ENCODE assay signal across 11 mouse cellular contexts in the genomic region with DNA sequence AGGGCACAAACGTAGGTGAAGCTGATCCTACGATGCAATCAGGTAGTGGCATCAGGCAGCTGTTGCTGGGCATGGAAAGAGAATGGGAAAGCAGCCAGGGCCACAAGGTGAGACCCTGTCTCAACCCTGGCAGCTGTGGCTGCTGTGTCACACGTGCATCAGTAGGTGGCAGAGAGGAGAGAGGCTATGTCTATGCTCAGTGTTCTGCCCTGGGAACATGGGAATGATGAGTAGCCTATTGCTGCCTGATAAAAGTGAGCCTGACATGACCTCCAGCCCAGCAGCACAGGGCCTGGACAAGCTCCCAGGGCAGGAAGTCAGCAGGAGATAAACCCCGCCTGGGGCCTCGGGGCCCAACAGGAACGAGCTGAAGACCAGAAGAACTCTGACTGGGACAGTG. TPM values are rescaled to one million over a fixed set of nuclear protein-coding genes. Genes with fewer than 3 reads are reported as not detected.
DNase-seq lines count a peak whose midpoint lies in the region; ATAC-seq lines count a peak whose summit lies in the region.
"Had no signal": no experiment of that assay in that cellular context is flagged by ENCODE, and none has a peak within 500 bp of the region (broad histone marks: within the 10 kb centered on the region; RNA-seq: fewer than 3 reads in every experiment).

No protein-coding gene starts in this region.

- H3K36me3 ChIP-seq in midbrain, embryonic 11.5 days (ENCODE audit: control insufficient read depth, insufficient read depth, low read length): no peaks in the 10 kb centered on the region
- H3K36me3 ChIP-seq in midbrain, embryonic 16.5 days (ENCODE audit: control insufficient read depth, insufficient read depth, low read length): no peaks in the 10 kb centered on the region
- H3K36me3 ChIP-seq: midbrain, embryonic 15.5 days had no signal

- ATAC-seq in midbrain, embryonic 11.5 days (ENCODE audit: low FRiP score): no peak
- ATAC-seq in midbrain, embryonic 16.5 days: no peak
- no peak for ATAC-seq in activated CD4-positive, CD25-positive, alpha-beta regulatory T cell, adult 4 months
- ATAC-seq: midbrain, embryonic 15.5 days had no signal

- no peaks in the 10 kb centered on the region for H3K9me3 ChIP-seq in midbrain, embryonic 11.5 days (ENCODE audit: control insufficient read depth, low read length)
- H3K9me3 ChIP-seq in midbrain, embryonic 16.5 days (replicated peaks; ENCODE audit: control insufficient read depth, low read length, poor library complexity, severe bottlenecking): no peaks in the 10 kb centered on the region
- H3K9me3 ChIP-seq: midbrain, embryonic 15.5 days had no signal

- H3K9ac ChIP-seq in midbrain, embryonic 11.5 days (ENCODE audit: low read length): no peak overlapping the region
- H3K9ac ChIP-seq in midbrain, embryonic 16.5 days (ENCODE audit: low read depth, low read length): no peak overlapping the region
- H3K9ac ChIP-seq: midbrain, embryonic 15.5 days had no signal

- WGBS in midbrain, embryonic 11.5 days: 66% methylated on average over 6 of the region's 6 CpGs
- WGBS in midbrain, embryonic 16.5 days: 76% methylated on average over 6 of the region's 6 CpGs

- no peak overlapping the region for H3K4me2 ChIP-seq in midbrain, embryonic 11.5 days
- no peak overlapping the region for H3K4me2 ChIP-seq in midbrain, embryonic 16.5 days (ENCODE audit: low read length)
- H3K4me2 ChIP-seq: midbrain, embryonic 15.5 days had no signal

- intact Hi-C loops in heart, postnatal 36 days (cut with DNase I): loop anchor here (5.0 kb wide), 1 partner anchor 47 kb away; no protein-coding TSS in a partner anchor

- peak; percentile 36 for DNase-seq in adrenal gland, postnatal 14 days
- no peak for DNase-seq in adrenal gland, adult 18-20 months (ENCODE audit: low spot score in 2 of 2)
- DNase-seq in midbrain, embryonic 11.5 days (ENCODE audit: low spot score, missing footprints): peak; percentile 2
- DNase-seq in heart, postnatal 36 days: peak; percentile 12 to 42
- DNase-seq in testis, postnatal 14 days (ENCODE audit: low spot score): peak; percentile 20
- no peak for DNase-seq in lung, postnatal 36 days
- DNase-seq: kidney, adult 11 months; thymus, postnatal 14 days had no signal

- H3K4me3 ChIP-seq in midbrain, embryonic 11.5 days (ENCODE audit: low read depth, low read length): no peak overlapping the region
- no peak overlapping the region for H3K4me3 ChIP-seq in midbrain, embryonic 16.5 days (ENCODE audit: low read depth, low read length)
- H3K4me3 ChIP-seq: midbrain, embryonic 15.5 days had no signal

- no peaks in the 10 kb centered on the region for H3K4me1 ChIP-seq in midbrain, embryonic 11.5 days (ENCODE audit: control insufficient read depth, insufficient read depth, low read length)
- H3K4me1 ChIP-seq in midbrain, embryonic 16.5 days (ENCODE audit: control insufficient read depth, insufficient read depth, low read length): peaks cover 12% of the 10 kb centered on the region

- H3K27ac ChIP-seq in midbrain, embryonic 11.5 days (ENCODE audit: low read depth, low read length): no peak overlapping the region
- H3K27ac ChIP-seq in midbrain, embryonic 16.5 days (ENCODE audit: low read length): no peak overlapping the region
- H3K27ac ChIP-seq: midbrain, embryonic 15.5 days had no signal

- no peaks in the 10 kb centered on the region for H3K27me3 ChIP-seq in midbrain, embryonic 11.5 days (ENCODE audit: control insufficient read depth, insufficient read depth, low read length)
- H3K27me3 ChIP-seq in midbrain, embryonic 16.5 days (ENCODE audit: control insufficient read depth, insufficient read depth, low read depth, low read length): no peaks in the 10 kb centered on the region
- H3K27me3 ChIP-seq: midbrain, embryonic 15.5 days had no signal

RNA-seq across cellular contexts. Expression of a gene that starts 23.0 kb away (rescaled TPM):
- 9.9 and 10.2 TPM in 2 replicates for total RNA-seq in adrenal gland, postnatal 14 days (2021)
- 10 to 100 TPM; 14.6 to 15.2 TPM for total RNA-seq in adrenal gland, adult 18-20 months (2021)
- polyA plus RNA-seq in midbrain, embryonic 11.5 days (2014; fragmentation: Nextera tagmentation; extraction: Ambion mirVana): 3.4 and 4.2 TPM in 2 replicates
- polyA plus RNA-seq in midbrain, embryonic 16.5 days (2015; fragmentation: Nextera tagmentation; extraction: Ambion mirVana): 3.6 and 4.6 TPM in 2 replicates
- 1 to 10 TPM; 5.8 to 8.4 TPM for total RNA-seq in heart, postnatal 36 days (2021)
- 1 to 10 TPM; 3.9 to 6.0 TPM for polyA plus RNA-seq in activated CD4-positive, CD25-positive, alpha-beta regulatory T cell, adult 4 months (2017; shearing (Covaris generic))

Comparison
In these comparisons a context has a peak if more than half of its experiments do, and no peak if none do; other contexts are left out.
1. DNase-seq: peak in adrenal gland, postnatal 14 days (single experiment), midbrain, embryonic 11.5 days (single experiment), heart, postnatal 36 days (2 of 2) and testis, postnatal 14 days (single experiment); none in adrenal gland, adult 18-20 months (0 of 2) and lung, postnatal 36 days (single experiment).